Mouse (Mus musculus) heart, adult 10 weeks (tissue): ENCODE measurements around the gene Olfr872. TPM values are rescaled to one million over a fixed set of nuclear protein-coding genes. Genes with fewer than 3 reads are reported as not detected.

Experiments
- polyA plus RNA-seq: library from polyadenylated mRNA; stranded (reverse); fragments of 350-450 nt; fragmentation: Illumina TruSeq; extraction: RNeasy Lipid Tissue Mini Kit (QIAGEN cat#74804); gene quantifications from one replicate; pipeline ENCODE4 v1.2.3, GENCODE M21; 2014; ENCODE audit warnings: low read depth, low replicate concordance

Gene Olfr872
- polyA plus RNA-seq: not detected

GRCm38 (mm10) chr9:20236819-20237218, at the start of gene Olfr872:
Gene Olfr872 (plus strand): TSS chr9:20237119.

GRCm38 (mm10) chr9:20211907-20212306, 25.0 kb upstream of the Olfr872 start, which contains the start of gene Olfr871:
Gene Olfr871 (plus strand): TSS chr9:20212207.

GRCm38 (mm10) chr9:20282051-20282450, 45.1 kb downstream of the Olfr872 start, which contains the start of gene Olfr39:
Gene Olfr39 (plus strand): TSS chr9:20282351.

GRCm38 (mm10) chr9:20298232-20298631, 61.3 kb downstream of the Olfr872 start, which contains the start of gene Olfr873:
Gene Olfr873 (plus strand): TSS chr9:20298532.

Other genes starting within 250 kb of the Olfr872 start
- gene Olfr866, start 209.1 kb upstream of the Olfr872 start, polyA plus RNA-seq: not detected
- gene Olfr867, start 179.6 kb upstream of the Olfr872 start, polyA plus RNA-seq: not detected
- not detected for gene Olfr868, start 138.5 kb upstream of the Olfr872 start, polyA plus RNA-seq
- not detected for gene Olfr869, start 108.1 kb upstream of the Olfr872 start, polyA plus RNA-seq
- not detected for gene Olfr870, start 63.1 kb upstream of the Olfr872 start, polyA plus RNA-seq
- gene Olfr871, start 24.9 kb upstream of the Olfr872 start, polyA plus RNA-seq: not detected
- not detected for gene Olfr39, start 45.2 kb downstream of the Olfr872 start, polyA plus RNA-seq
- not detected for gene Olfr873, start 61.4 kb downstream of the Olfr872 start, polyA plus RNA-seq
- gene Olfr18, start 99.0 kb downstream of the Olfr872 start, polyA plus RNA-seq: not detected
- gene Zfp560, start 148.1 kb downstream of the Olfr872 start, polyA plus RNA-seq: 17.6 TPM
- 4.7 TPM for gene Zfp26, start 223.0 kb downstream of the Olfr872 start, polyA plus RNA-seq